In the genomic region with DNA sequence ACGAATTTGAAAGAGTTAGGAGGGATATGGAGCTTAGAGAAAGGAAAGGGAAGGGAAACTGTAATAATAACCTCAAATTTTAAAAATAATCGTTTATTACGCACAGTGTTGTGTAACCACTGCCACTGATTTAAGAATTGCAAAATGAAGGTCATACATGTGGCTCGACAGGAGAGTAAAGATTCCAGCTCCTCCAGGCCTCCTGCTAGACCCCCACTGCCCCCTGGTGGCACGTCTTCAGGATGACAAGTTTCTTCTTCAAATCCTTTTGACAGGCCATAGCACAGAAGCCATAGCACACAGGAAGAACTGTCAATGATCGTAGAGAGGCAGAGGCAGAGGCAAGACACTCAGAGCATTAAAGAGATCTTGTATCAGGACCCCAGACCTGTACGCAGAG, we compare ENCODE assay signal across 9 mouse cellular contexts. TPM values are rescaled to one million over a fixed set of nuclear protein-coding genes. Genes with fewer than 3 reads are reported as not detected.
A peak's percentile ranks its signal among the peaks of the same experiment; 100 is the strongest.
DNase-seq lines count a peak whose midpoint lies in the region; ATAC-seq and TF ChIP-seq lines count a peak whose summit lies in the region.
"Had no signal": no experiment of that assay in that cellular context is flagged by ENCODE, and none has a peak within 500 bp of the region (broad histone marks: within the 10 kb centered on the region; RNA-seq: fewer than 3 reads in every experiment).

No protein-coding gene starts in this region.

- no peaks in the 10 kb centered on the region for H3K27me3 ChIP-seq in spleen, adult 2 months (ENCODE audit: control insufficient read depth, insufficient read depth, low read length)
- H3K27me3 ChIP-seq in limb, embryonic 10.5 days (ENCODE audit: low read depth, poor library complexity, severe bottlenecking), result no peaks in the 10 kb centered on the region
- no peaks in the 10 kb centered on the region for H3K27me3 ChIP-seq in neural tube, embryonic 11.5 days (ENCODE audit: control insufficient read depth, insufficient read depth, low read length)
- H3K27me3 ChIP-seq: embryonic facial prominence, embryonic 13.5 days had no signal

- WGBS in spleen, adult 2 months, result 25% methylated on average over 7 of the region's 7 CpGs
- WGBS in limb, embryonic 10.5 days, result 39% methylated on average over 7 of the region's 7 CpGs
- WGBS in neural tube, embryonic 11.5 days, result 35% methylated on average over 7 of the region's 7 CpGs

- ATAC-seq in neural tube, embryonic 11.5 days (ENCODE audit: insufficient read depth, low FRiP score, low TSS enrichment), result no peak

- no peaks in the 10 kb centered on the region for H3K9me3 ChIP-seq in limb, embryonic 10.5 days (replicated peaks)
- H3K9me3 ChIP-seq in neural tube, embryonic 11.5 days (ENCODE audit: control insufficient read depth, low read length), result no peaks in the 10 kb centered on the region

- no peaks in the 10 kb centered on the region for H3K36me3 ChIP-seq in spleen, adult 2 months (ENCODE audit: control insufficient read depth, insufficient read depth, low read length)
- no peaks in the 10 kb centered on the region for H3K36me3 ChIP-seq in limb, embryonic 10.5 days
- no peaks in the 10 kb centered on the region for H3K36me3 ChIP-seq in neural tube, embryonic 11.5 days (ENCODE audit: control insufficient read depth, insufficient read depth, low read length)
- H3K36me3 ChIP-seq: embryonic facial prominence, embryonic 13.5 days had no signal

- no peaks in the 10 kb centered on the region for H3K4me1 ChIP-seq in spleen, adult 2 months (ENCODE audit: control insufficient read depth, insufficient read depth, insufficient read length)
- H3K4me1 ChIP-seq in limb, embryonic 10.5 days, result no peaks in the 10 kb centered on the region
- no peaks in the 10 kb centered on the region for H3K4me1 ChIP-seq in neural tube, embryonic 11.5 days (ENCODE audit: control insufficient read depth, insufficient read depth, low read length)
- H3K4me1 ChIP-seq: embryonic facial prominence, embryonic 13.5 days had no signal

- TF ChIP-seq CTCF in spleen, adult 2 months (IDR thresholded peaks at IDR 0.05; ENCODE audit: extremely low read depth, insufficient read depth, insufficient read length, insufficient replicate concordance), result peak; percentile 16; the same call in 1 of the 2 replicates

- TF ChIP-seq POLR2A in spleen, adult 2 months (IDR thresholded peaks at IDR 0.05; ENCODE audit: low read depth, low read length), result no peak

- no peak overlapping the region for H3K9ac ChIP-seq in neural tube, embryonic 11.5 days (ENCODE audit: low read length)

- H3K4me2 ChIP-seq in neural tube, embryonic 11.5 days (ENCODE audit: low read depth), result no peak overlapping the region
- H3K4me2 ChIP-seq: embryonic facial prominence, embryonic 13.5 days had no signal

- no peak overlapping the region for H3K4me3 ChIP-seq in spleen, adult 2 months (ENCODE audit: extremely low read depth, insufficient read depth, insufficient read length)
- H3K4me3 ChIP-seq in limb, embryonic 10.5 days, result no peak overlapping the region
- H3K4me3 ChIP-seq in neural tube, embryonic 11.5 days (ENCODE audit: low read depth, low read length), result no peak overlapping the region
- H3K4me3 ChIP-seq: embryonic facial prominence, embryonic 13.5 days had no signal

- H3K27ac ChIP-seq in spleen, adult 2 months (ENCODE audit: insufficient read depth, low read length), result no peak overlapping the region
- no peak overlapping the region for H3K27ac ChIP-seq in limb, embryonic 10.5 days
- no peak overlapping the region for H3K27ac ChIP-seq in neural tube, embryonic 11.5 days (ENCODE audit: low read depth, low read length)
- H3K27ac ChIP-seq: embryonic facial prominence, embryonic 13.5 days had no signal

- peak in 1 of 2 experiments; percentile 19 for DNase-seq in spleen, adult 2 months (ENCODE audit: low read depth in 1 of 2, low spot score in 2 of 2)
- no peak for DNase-seq in spleen, adult 12 weeks (ENCODE audit: low spot score)
- DNase-seq in cerebellum, postnatal 25 days, result peak; percentile 60 to 80
- peak; percentile 63 for DNase-seq in gastrocnemius, postnatal 25 days
- peak; percentile 75 for DNase-seq in kidney, adult 9 months
- DNase-seq in limb, embryonic 10.5 days (ENCODE audit: low spot score), result peak; percentile 78
- DNase-seq in neural tube, embryonic 11.5 days (ENCODE audit: low spot score), result peak; percentile 81
- peak; percentile 10 to 12 for DNase-seq in thymus, adult 18-20 months

RNA-seq across cellular contexts. Expression of a gene that starts 9.1 kb away (rescaled TPM):
- not detected in 2 replicates for polyA plus RNA-seq in spleen, adult 2 months (2012; rRNA removed)
- not detected for total RNA-seq in gastrocnemius, postnatal 25 days (2021)
- polyA plus RNA-seq in limb, embryonic 10.5 days (2016; fragmentation: Nextera tagmentation; extraction: Ambion mirVana), result not detected in 2 replicates
- polyA plus RNA-seq in neural tube, embryonic 11.5 days (2014; fragmentation: Nextera tagmentation; extraction: Ambion mirVana), result not detected in 2 replicates
- polyA plus RNA-seq: embryonic facial prominence, embryonic 13.5 days had no signal

RNA-seq across cellular contexts. Expression of a gene that starts 41.2 kb away (rescaled TPM):
- polyA plus RNA-seq in spleen, adult 2 months (2012; rRNA removed), result not detected in 2 replicates
- not detected for total RNA-seq in gastrocnemius, postnatal 25 days (2021)
- not detected in 2 replicates for polyA plus RNA-seq in limb, embryonic 10.5 days (2016; fragmentation: Nextera tagmentation; extraction: Ambion mirVana)
- not detected in 2 replicates for polyA plus RNA-seq in neural tube, embryonic 11.5 days (2014; fragmentation: Nextera tagmentation; extraction: Ambion mirVana)
- polyA plus RNA-seq: embryonic facial prominence, embryonic 13.5 days had no signal

RNA-seq across cellular contexts. Expression of a gene that starts 49.0 kb away (rescaled TPM):
- polyA plus RNA-seq in spleen, adult 2 months (2012; rRNA removed), result not detected in 2 replicates
- total RNA-seq in gastrocnemius, postnatal 25 days (2021), result not detected
- polyA plus RNA-seq in limb, embryonic 10.5 days (2016; fragmentation: Nextera tagmentation; extraction: Ambion mirVana), result not detected in 2 replicates
- not detected in 2 replicates for polyA plus RNA-seq in neural tube, embryonic 11.5 days (2014; fragmentation: Nextera tagmentation; extraction: Ambion mirVana)
